Mouse (Mus musculus) neural tube, embryonic 15.5 days (tissue): ENCODE results near the gene Purb. TPM values are rescaled to one million over a fixed set of nuclear protein-coding genes. Genes with fewer than 3 reads are reported as not detected.

Source experiments
- ATAC-seq: fragments of 200-750 bp; cut with Nextera tagmentation; 2 replicates; pipeline ENCODE4 v1.8.0; 2017; ENCODE audit warnings: mild to moderate bottlenecking, moderate TSS enrichment, moderate library complexity; ENCODE audit not compliant: low FRiP score
- H3K27ac ChIP-seq: fragments of 300-500 bp; sonication (generic); replicated peaks from 2 replicates; pipeline ENCODE4 v1.5.1; 2015; ENCODE audit warnings: mild to moderate bottlenecking, inconsistent platforms
- H3K27me3 ChIP-seq: fragments of 300-500 bp; sonication (generic); replicated peaks from 2 replicates; pipeline ENCODE4 v1.6.1; 2015; ENCODE audit warnings: inconsistent platforms
- H3K36me3 ChIP-seq: fragments of 300-500 bp; sonication (generic); 2 replicates; pipeline ENCODE4 v1.6.1; 2015; ENCODE audit warnings: inconsistent platforms
- H3K4me1 ChIP-seq: fragments of 300-500 bp; sonication (generic); 2 replicates; pipeline ENCODE4 v1.6.1; 2015; ENCODE audit warnings: inconsistent platforms
- H3K4me2 ChIP-seq: fragments of 300-500 bp; sonication (generic); 2 replicates; pipeline ENCODE4 v1.6.1; 2015; ENCODE audit warnings: inconsistent platforms, mild to moderate bottlenecking, moderate library complexity
- H3K4me3 ChIP-seq: fragments of 300-500 bp; sonication (generic); replicated peaks from 2 replicates; pipeline ENCODE4 v1.5.1; 2015; ENCODE audit warnings: mild to moderate bottlenecking, inconsistent platforms
- H3K9ac ChIP-seq: fragments of 300-500 bp; sonication (generic); replicated peaks from 2 replicates; pipeline ENCODE4 v1.6.1; 2015; ENCODE audit warnings: mild to moderate bottlenecking, inconsistent platforms
- H3K9me3 ChIP-seq: fragments of 300-500 bp; sonication (generic); replicated peaks from 2 replicates; pipeline ENCODE4 v1.6.1; 2016; ENCODE audit warnings: inconsistent platforms
- WGBS: fragments of 180-500 bp; shearing (Covaris S2); methylation state at CpG from one replicate; pipeline ENCODE4 v1.1.7; 2015; ENCODE audit warnings: mixed read lengths; 5-methylcytosine and 5-hydroxymethylcytosine counted together
- polyA plus RNA-seq: library from polyadenylated mRNA; unstranded; fragments of >200 nt; fragmentation: Nextera tagmentation; extraction: Ambion mirVana; gene quantifications from 2 replicates; pipeline ENCODE4 v1.2.1, GENCODE M21; 2015

The Purb gene
- polyA plus RNA-seq, 1 experiment from 2014 or later = 11.4 TPM

- H3K36me3 ChIP-seq = no peaks in the 10 kb centered on the region
- no peak overlapping the region for H3K9ac ChIP-seq
- H3K27ac ChIP-seq = no peak overlapping the region
- H3K27me3 ChIP-seq = no peaks in the 10 kb centered on the region
- WGBS = 76% methylated on average over 6 of the region's 6 CpGs
- no peaks in the 10 kb centered on the region for H3K9me3 ChIP-seq
- H3K4me1 ChIP-seq = no peaks in the 10 kb centered on the region
- H3K4me3 ChIP-seq = no peak overlapping the region
- no peak for ATAC-seq
- H3K4me2 ChIP-seq = no peak overlapping the region
Observed at GRCm38 (mm10) chr11:6504689-6505088, 29.0 kb upstream of the Purb start.

- H3K4me3 ChIP-seq = no peak overlapping the region
- H3K9me3 ChIP-seq = no peaks in the 10 kb centered on the region
- H3K9ac ChIP-seq = no peak overlapping the region
- no peak overlapping the region for H3K27ac ChIP-seq
- H3K4me1 ChIP-seq = no peaks in the 10 kb centered on the region
- H3K4me2 ChIP-seq = no peak overlapping the region
- H3K36me3 ChIP-seq = no peaks in the 10 kb centered on the region
- WGBS = 84% methylated on average over 3 of the region's 3 CpGs
- no peak for ATAC-seq
- H3K27me3 ChIP-seq = no peaks in the 10 kb centered on the region
Observed at GRCm38 (mm10) chr11:6504226-6504625, 28.5 kb upstream of the Purb start.

GRCm38 (mm10) chr11:6502506-6502905 lies 26.8 kb upstream of the Purb start:
- ATAC-seq = no peak
- H3K27ac ChIP-seq = no peak overlapping the region
- H3K36me3 ChIP-seq = no peaks in the 10 kb centered on the region
- H3K4me1 ChIP-seq = no peaks in the 10 kb centered on the region
- H3K4me3 ChIP-seq = no peak overlapping the region
- WGBS = 98% methylated on average over 2 of the region's 2 CpGs
- H3K27me3 ChIP-seq = no peaks in the 10 kb centered on the region
- no peak overlapping the region for H3K9ac ChIP-seq
- H3K4me2 ChIP-seq = no peak overlapping the region
- no peaks in the 10 kb centered on the region for H3K9me3 ChIP-seq

GRCm38 (mm10) chr11:6497311-6497948 lies 21.7 kb upstream of the Purb start:
- no peaks in the 10 kb centered on the region for H3K36me3 ChIP-seq
- no peaks in the 10 kb centered on the region for H3K9me3 ChIP-seq
- H3K4me1 ChIP-seq = no peaks in the 10 kb centered on the region
- no peak overlapping the region for H3K27ac ChIP-seq
- H3K4me3 ChIP-seq = no peak overlapping the region
- no peak overlapping the region for H3K4me2 ChIP-seq
- no peaks in the 10 kb centered on the region for H3K27me3 ChIP-seq
- ATAC-seq = no peak
- H3K9ac ChIP-seq = no peak overlapping the region
- 84% methylated on average over 12 of the region's 12 CpGs for WGBS

GRCm38 (mm10) chr11:6489691-6490503 lies 14.2 kb upstream of the Purb start:
- Histone ChIP-seq H3K4me1 (no peaks in the 10 kb centered on the region), H3K4me3 (no peak overlapping the region), H3K27ac (no peak overlapping the region), H3K36me3 (no peaks in the 10 kb centered on the region), H3K4me2 (no peak overlapping the region), H3K9me3 (no peaks in the 10 kb centered on the region), H3K27me3 (no peaks in the 10 kb centered on the region), H3K9ac (no peak overlapping the region)
- no peak for ATAC-seq
- WGBS = 57% methylated on average over 6 of the region's 6 CpGs

- Histone ChIP-seq H3K4me3 (no peak overlapping the region), H3K4me2 (no peak overlapping the region), H3K36me3 (no peaks in the 10 kb centered on the region), H3K9ac (no peak overlapping the region), H3K27ac (no peak overlapping the region), H3K4me1 (no peaks in the 10 kb centered on the region), H3K27me3 (no peaks in the 10 kb centered on the region), H3K9me3 (no peaks in the 10 kb centered on the region)
- no peak for ATAC-seq
- 69% methylated on average over 7 of the region's 7 CpGs for WGBS
Observed at GRCm38 (mm10) chr11:6489257-6489656, 13.5 kb upstream of the Purb start.

GRCm38 (mm10) chr11:6488041-6488684 lies 12.4 kb upstream of the Purb start:
- no peak overlapping the region for H3K27ac ChIP-seq
- no peak overlapping the region for H3K4me3 ChIP-seq
- no peaks in the 10 kb centered on the region for H3K27me3 ChIP-seq
- no peaks in the 10 kb centered on the region for H3K36me3 ChIP-seq
- 97% methylated on average over 5 of the region's 5 CpGs for WGBS
- H3K9ac ChIP-seq = no peak overlapping the region
- H3K9me3 ChIP-seq = no peaks in the 10 kb centered on the region
- no peaks in the 10 kb centered on the region for H3K4me1 ChIP-seq
- H3K4me2 ChIP-seq = no peak overlapping the region
- no peak for ATAC-seq

GRCm38 (mm10) chr11:6487496-6487895 lies 11.8 kb upstream of the Purb start:
- Histone ChIP-seq H3K9ac (no peak overlapping the region), H3K36me3 (no peaks in the 10 kb centered on the region), H3K27ac (no peak overlapping the region), H3K4me1 (no peaks in the 10 kb centered on the region), H3K9me3 (no peaks in the 10 kb centered on the region), H3K27me3 (no peaks in the 10 kb centered on the region), H3K4me2 (no peak overlapping the region), H3K4me3 (no peak overlapping the region)
- ATAC-seq = no peak
- 68% methylated on average over 7 of the region's 7 CpGs for WGBS

GRCm38 (mm10) chr11:6486916-6487315 lies 11.2 kb upstream of the Purb start:
- Histone ChIP-seq H3K4me1 (no peaks in the 10 kb centered on the region), H3K4me3 (no peak overlapping the region), H3K27me3 (no peaks in the 10 kb centered on the region), H3K9ac (no peak overlapping the region), H3K4me2 (no peak overlapping the region), H3K9me3 (no peaks in the 10 kb centered on the region), H3K27ac (no peak overlapping the region), H3K36me3 (no peaks in the 10 kb centered on the region)
- WGBS = 68% methylated on average over 6 of the region's 6 CpGs
- ATAC-seq = no peak

- no peak overlapping the region for H3K4me2 ChIP-seq
- H3K9me3 ChIP-seq = no peaks in the 10 kb centered on the region
- H3K36me3 ChIP-seq = no peaks in the 10 kb centered on the region
- no peaks in the 10 kb centered on the region for H3K27me3 ChIP-seq
- no peaks in the 10 kb centered on the region for H3K4me1 ChIP-seq
- H3K27ac ChIP-seq = no peak overlapping the region
- ATAC-seq = no peak
- 53% methylated on average over 3 of the region's 3 CpGs for WGBS
- H3K4me3 ChIP-seq = no peak overlapping the region
- no peak overlapping the region for H3K9ac ChIP-seq
Observed at GRCm38 (mm10) chr11:6484244-6484959, 8.7 kb upstream of the Purb start.

- H3K4me2 ChIP-seq = no peak overlapping the region
- H3K9ac ChIP-seq = no peak overlapping the region
- no peaks in the 10 kb centered on the region for H3K4me1 ChIP-seq
- no peaks in the 10 kb centered on the region for H3K27me3 ChIP-seq
- H3K9me3 ChIP-seq = no peaks in the 10 kb centered on the region
- H3K4me3 ChIP-seq = no peak overlapping the region
- ATAC-seq = no peak
- H3K27ac ChIP-seq = no peak overlapping the region
- no peaks in the 10 kb centered on the region for H3K36me3 ChIP-seq
- WGBS = 91% methylated on average over 2 of the region's 2 CpGs
Observed at GRCm38 (mm10) chr11:6483103-6483502, 7.4 kb upstream of the Purb start.
